Mouse (Mus musculus) G1E (cell line): ENCODE measurements around the gene Olfr628.

Experiments used
- CTCF ChIP-seq: IDR thresholded peaks from 2 replicates; pipeline ENCODE4 v1.5.1; 2012; ENCODE audit warnings: low read depth, low read length, inconsistent platforms, mixed read lengths
- GATA1 ChIP-seq: IDR thresholded peaks from 2 replicates; pipeline ENCODE4 v1.6.1; 2012; ENCODE audit warnings: borderline replicate concordance, low read length, inconsistent platforms, mixed read lengths
- GATA2 ChIP-seq: IDR thresholded peaks from 2 replicates; pipeline ENCODE4 v1.6.1; 2012; ENCODE audit warnings: low read depth, low read length, inconsistent platforms, borderline replicate concordance
- POLR2AphosphoS5 ChIP-seq: IDR thresholded peaks from 2 replicates; pipeline ENCODE4 v1.6.1; 2012; ENCODE audit warnings: low read depth, low read length, inconsistent platforms; ENCODE audit not compliant: insufficient replicate concordance

GRCm38 (mm10) chr7:103712024-103712423 is 18.1 kb upstream of the Olfr628 start:
- no peak for TF ChIP-seq CTCF
- TF ChIP-seq GATA1 = no peak
- no peak for TF ChIP-seq GATA2
- no peak for TF ChIP-seq POLR2AphosphoS5
